Mouse (Mus musculus) intestine, embryonic 14.5 days (tissue): ENCODE measurements at regions not wholly inside any gene's neighbourhood (a gene's known extent, or its start where the extent isn't known, plus 50 kb on each side); places are given as distances from the start of the nearest gene placed in this dataset.

ENCODE experiments used
- ATAC-seq: fragments of 200-750 bp; cut with Nextera tagmentation; replicated peaks from 2 replicates; pipeline ENCODE4 v1.8.0; 2017; ENCODE audit warnings: low read depth, moderate number of reproducible peaks, moderate TSS enrichment, moderate library complexity; ENCODE audit not compliant: low FRiP score, low TSS enrichment
- DNase-seq: peaks from one replicate; pipeline ENCODE4 v3.0.0-alpha.2; 2018; ENCODE audit warnings: low spot score
- H3K27ac ChIP-seq: fragments of 300-500 bp; sonication (generic); 2 replicates; pipeline ENCODE4 v1.5.1; 2014; ENCODE audit warnings: low read depth, mild to moderate bottlenecking, control low read depth
- H3K27me3 ChIP-seq: fragments of 300-500 bp; sonication (generic); replicated peaks from 2 replicates; pipeline ENCODE4 v1.6.1; 2014; ENCODE audit warnings: low read length, control low read depth; ENCODE audit not compliant: control insufficient read depth, insufficient read depth
- H3K36me3 ChIP-seq: fragments of 300-500 bp; sonication (generic); 2 replicates; pipeline ENCODE4 v1.6.1; 2014; ENCODE audit warnings: low read length, control low read depth; ENCODE audit not compliant: control insufficient read depth, insufficient read depth
- H3K4me1 ChIP-seq: fragments of 300-500 bp; sonication (generic); replicated peaks from 2 replicates; pipeline ENCODE4 v1.6.1; 2014; ENCODE audit warnings: low read length, control low read depth, mixed read lengths; ENCODE audit not compliant: control insufficient read depth, insufficient read depth
- H3K4me2 ChIP-seq: fragments of 300-500 bp; sonication (generic); 2 replicates; pipeline ENCODE4 v1.6.1; 2014; ENCODE audit warnings: low read length
- H3K4me3 ChIP-seq: fragments of 300-500 bp; sonication (generic); 2 replicates; pipeline ENCODE4 v1.5.1; 2014; ENCODE audit warnings: low read depth, low read length, control low read depth, mixed read lengths
- H3K9ac ChIP-seq: fragments of 300-500 bp; sonication (generic); 2 replicates; pipeline ENCODE4 v1.6.1; 2014; ENCODE audit warnings: mild to moderate bottlenecking, low read length
- H3K9me3 ChIP-seq: fragments of 300-500 bp; sonication (generic); 2 replicates; pipeline ENCODE4 v1.6.1; 2016; ENCODE audit warnings: low read length, control low read depth; ENCODE audit not compliant: control insufficient read depth
- WGBS: fragments of 180-500 bp; shearing (Covaris S2); extraction: QIAGEN DNeasy Blood & Tissue Kit; methylation state at CpG from one replicate; pipeline ENCODE4 v1.1.7; 2014; 5-methylcytosine and 5-hydroxymethylcytosine counted together

GRCm38 (mm10) chr3:148472943-148473444 lies 517.4 kb downstream of the Adgrl2 start:
- no peak overlapping the region for H3K4me2 ChIP-seq
- no peaks in the 10 kb centered on the region for H3K27me3 ChIP-seq
- H3K36me3 ChIP-seq, result no peaks in the 10 kb centered on the region
- H3K4me1 ChIP-seq, result no peaks in the 10 kb centered on the region
- DNase-seq (no peak), ATAC-seq (no peak)
- no peak overlapping the region for H3K9ac ChIP-seq
- no peak overlapping the region for H3K4me3 ChIP-seq
- no peak overlapping the region for H3K27ac ChIP-seq
- WGBS, result 74% methylated on average over 6 of the region's 6 CpGs
- H3K9me3 ChIP-seq, result no peaks in the 10 kb centered on the region

GRCm38 (mm10) chr3:148465456-148465855 lies 524.9 kb downstream of the Adgrl2 start:
- Histone ChIP-seq H3K4me1 (no peaks in the 10 kb centered on the region), H3K4me3 (no peak overlapping the region), H3K27ac (no peak overlapping the region), H3K9me3 (no peaks in the 10 kb centered on the region), H3K9ac (no peak overlapping the region), H3K4me2 (no peak overlapping the region), H3K27me3 (no peaks in the 10 kb centered on the region), H3K36me3 (no peaks in the 10 kb centered on the region)
- DNase-seq (no peak), ATAC-seq (no peak)
- WGBS, result 82% methylated on average over 3 of the region's 3 CpGs

GRCm38 (mm10) chr3:148462791-148463190 lies 527.6 kb downstream of the Adgrl2 start:
- H3K36me3 ChIP-seq, result no peaks in the 10 kb centered on the region
- no peak overlapping the region for H3K4me3 ChIP-seq
- ATAC-seq (no peak), DNase-seq (no peak)
- H3K9me3 ChIP-seq, result no peaks in the 10 kb centered on the region
- no peaks in the 10 kb centered on the region for H3K4me1 ChIP-seq
- no peak overlapping the region for H3K9ac ChIP-seq
- 91% methylated on average over 10 of the region's 10 CpGs for WGBS
- no peak overlapping the region for H3K4me2 ChIP-seq
- H3K27me3 ChIP-seq, result no peaks in the 10 kb centered on the region
- no peak overlapping the region for H3K27ac ChIP-seq

- no peak overlapping the region for H3K4me2 ChIP-seq
- H3K9ac ChIP-seq, result no peak overlapping the region
- 68% methylated on average over 3 of the region's 3 CpGs for WGBS
- no peaks in the 10 kb centered on the region for H3K27me3 ChIP-seq
- H3K27ac ChIP-seq, result no peak overlapping the region
- no peaks in the 10 kb centered on the region for H3K9me3 ChIP-seq
- no peak overlapping the region for H3K4me3 ChIP-seq
- no peaks in the 10 kb centered on the region for H3K36me3 ChIP-seq
- no peak for ATAC-seq
- no peak for DNase-seq
- H3K4me1 ChIP-seq, result no peaks in the 10 kb centered on the region
Observed at GRCm38 (mm10) chr3:148448888-148449287, 541.5 kb downstream of the Adgrl2 start.

- H3K4me1 ChIP-seq, result no peaks in the 10 kb centered on the region
- no peak overlapping the region for H3K27ac ChIP-seq
- H3K4me2 ChIP-seq, result no peak overlapping the region
- H3K36me3 ChIP-seq, result no peaks in the 10 kb centered on the region
- ATAC-seq, result peak; percentile 62; the same call in 1 of the 2 replicates
- H3K27me3 ChIP-seq, result no peaks in the 10 kb centered on the region
- DNase-seq, result no peak
- H3K4me3 ChIP-seq, result no peak overlapping the region
- H3K9me3 ChIP-seq, result no peaks in the 10 kb centered on the region
- H3K9ac ChIP-seq, result no peak overlapping the region
- 48% methylated on average over 1 of the region's 1 CpGs for WGBS
Observed at GRCm38 (mm10) chr3:148448465-148448864, 541.9 kb downstream of the Adgrl2 start.

GRCm38 (mm10) chr3:148446845-148447244 lies 543.5 kb downstream of the Adgrl2 start:
- Histone ChIP-seq H3K27me3 (no peaks in the 10 kb centered on the region), H3K9me3 (no peaks in the 10 kb centered on the region), H3K9ac (no peak overlapping the region), H3K36me3 (no peaks in the 10 kb centered on the region), H3K4me2 (no peak overlapping the region), H3K4me1 (no peaks in the 10 kb centered on the region), H3K27ac (no peak overlapping the region), H3K4me3 (no peak overlapping the region)
- WGBS, result 65% methylated on average over 1 of the region's 1 CpGs
- no peak for ATAC-seq
- no peak for DNase-seq

GRCm38 (mm10) chr3:148443012-148443411 lies 547.3 kb downstream of the Adgrl2 start:
- Histone ChIP-seq H3K4me1 (no peaks in the 10 kb centered on the region), H3K9me3 (no peaks in the 10 kb centered on the region), H3K36me3 (no peaks in the 10 kb centered on the region), H3K9ac (no peak overlapping the region), H3K27ac (no peak overlapping the region), H3K4me2 (no peak overlapping the region), H3K4me3 (no peak overlapping the region), H3K27me3 (no peaks in the 10 kb centered on the region)
- ATAC-seq (no peak), DNase-seq (no peak)
- WGBS, result 67% methylated on average over 3 of the region's 3 CpGs

GRCm38 (mm10) chr3:148434033-148434432 lies 556.3 kb downstream of the Adgrl2 start:
- Histone ChIP-seq H3K9ac (no peak overlapping the region), H3K9me3 (no peaks in the 10 kb centered on the region), H3K27ac (no peak overlapping the region), H3K4me2 (no peak overlapping the region), H3K4me1 (no peaks in the 10 kb centered on the region), H3K27me3 (no peaks in the 10 kb centered on the region), H3K36me3 (no peaks in the 10 kb centered on the region), H3K4me3 (no peak overlapping the region)
- no peak for ATAC-seq
- 74% methylated on average over 4 of the region's 4 CpGs for WGBS
- no peak for DNase-seq

GRCm38 (mm10) chr3:148429012-148429865 lies 561.1 kb downstream of the Adgrl2 start:
- no peaks in the 10 kb centered on the region for H3K36me3 ChIP-seq
- no peak overlapping the region for H3K4me3 ChIP-seq
- H3K9me3 ChIP-seq, result no peaks in the 10 kb centered on the region
- H3K9ac ChIP-seq, result no peak overlapping the region
- no peaks in the 10 kb centered on the region for H3K27me3 ChIP-seq
- no peaks in the 10 kb centered on the region for H3K4me1 ChIP-seq
- ATAC-seq (no peak), DNase-seq (no peak)
- WGBS, result 64% methylated on average over 10 of the region's 10 CpGs
- no peak overlapping the region for H3K4me2 ChIP-seq
- no peak overlapping the region for H3K27ac ChIP-seq
